Mouse (Mus musculus) spleen, adult 2 months (tissue): Measurements from ENCODE around the gene Cnnm1.

ENCODE experiments used
- CTCF ChIP-seq: fragments of 200-500 bp; IDR thresholded peaks from 2 replicates; pipeline ENCODE4 v1.5.1; 2011; ENCODE audit warnings: mild to moderate bottlenecking, inconsistent platforms; ENCODE audit not compliant: insufficient read depth, insufficient read length, insufficient replicate concordance; ENCODE audit errors: extremely low read depth
- POLR2A ChIP-seq: fragments of 200-500 bp; IDR thresholded peaks from 2 replicates; pipeline ENCODE4 v1.6.1; 2011; ENCODE audit warnings: low read depth, low read length, inconsistent platforms

DNA sequence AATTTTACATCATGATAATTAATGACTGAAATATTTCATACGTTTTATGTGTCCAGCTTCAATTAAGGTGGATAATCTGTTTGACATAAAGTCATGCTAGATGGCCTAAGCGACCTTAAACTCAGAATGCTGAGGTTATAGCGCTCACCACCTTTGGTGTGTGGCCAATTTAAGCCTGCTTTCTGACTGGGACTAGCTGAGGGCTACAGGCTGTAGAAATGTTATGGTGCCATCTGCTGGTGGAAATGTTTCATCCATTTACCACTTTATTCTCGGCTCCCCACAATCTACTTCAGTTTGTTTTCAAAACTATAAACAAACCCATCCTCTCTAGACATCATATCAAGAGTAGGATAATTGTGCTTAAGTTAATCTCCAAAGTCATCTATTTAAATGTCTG, 43.9 kb upstream of the Cnnm1 start:
- peak; percentile 31; the same call in 1 of the 2 replicates for TF ChIP-seq CTCF
- no peak for TF ChIP-seq POLR2A
